Comparison of ENCODE assay signal across 15 mouse cellular contexts in genomic region chr14:78329765-78330451, GRCm38 (mm10). TPM values are rescaled to one million over a fixed set of nuclear protein-coding genes. Genes with fewer than 3 reads are reported as not detected.
DNase-seq lines count a peak whose midpoint lies in the region; ATAC-seq and TF ChIP-seq lines count a peak whose summit lies in the region.
"Had no signal": no experiment of that assay in that cellular context is flagged by ENCODE, and none has a peak within 500 bp of the region (broad histone marks: within the 10 kb centered on the region; RNA-seq: fewer than 3 reads in every experiment).

No protein-coding gene starts in this region.

- TF ChIP-seq EP300 in heart, postnatal 0 days (IDR thresholded peaks at IDR 0.05; ENCODE audit: low read depth), result no peak

- H3K4me2 ChIP-seq in heart, embryonic 12.5 days, result no peak overlapping the region
- peak overlapping the region; percentile 15; the same call in 1 of the 2 replicates for H3K4me2 ChIP-seq in heart, postnatal 0 days (ENCODE audit: low read depth, low read length)
- H3K4me2 ChIP-seq: hindbrain, embryonic 15.5 days; liver, embryonic 15.5 days; midbrain, embryonic 11.5 days; neural tube, embryonic 12.5 days had no signal

- H3K36me3 ChIP-seq in heart, embryonic 12.5 days, result no peaks in the 10 kb centered on the region
- H3K36me3 ChIP-seq in heart, postnatal 0 days (replicated peaks; ENCODE audit: control insufficient read depth, insufficient read depth, low read length), result no peaks in the 10 kb centered on the region
- H3K36me3 ChIP-seq: hindbrain, embryonic 15.5 days; liver, embryonic 15.5 days; neural tube, embryonic 12.5 days had no signal

- no peak overlapping the region for H3K9ac ChIP-seq in heart, embryonic 12.5 days
- no peak overlapping the region for H3K9ac ChIP-seq in heart, postnatal 0 days (replicated peaks; ENCODE audit: low read depth, low read length)
- H3K9ac ChIP-seq: hindbrain, embryonic 15.5 days; liver, embryonic 15.5 days; neural tube, embryonic 12.5 days had no signal

- ATAC-seq in heart, embryonic 12.5 days (ENCODE audit: insufficient number of reproducible peaks, low FRiP score), result peak; percentile 72; the same call in 1 of the 2 replicates
- ATAC-seq in heart, postnatal 0 days (ENCODE audit: insufficient read depth, low read depth), result peak; percentile 60

- H3K27ac ChIP-seq in heart, embryonic 12.5 days (ENCODE audit: poor library complexity, severe bottlenecking), result peak overlapping the region; percentile 72
- H3K27ac ChIP-seq in heart, postnatal 0 days (ENCODE audit: low read depth), result peak overlapping the region; percentile 70
- H3K27ac ChIP-seq: hindbrain, embryonic 15.5 days; liver, embryonic 15.5 days; neural tube, embryonic 12.5 days had no signal

- no peak for DNase-seq in heart, adult 18-20 months
- peak; percentile 5 for DNase-seq in ovary, postnatal 36 days (ENCODE audit: low spot score)
- DNase-seq in ovary, postnatal 10 days (ENCODE audit: low spot score), result no peak
- no peak for DNase-seq in heart, postnatal 0 days (ENCODE audit: low spot score)
- no peak for DNase-seq in adrenal gland, adult 8-10 months
- DNase-seq in retina, postnatal 1 day, result no peak
- DNase-seq in urinary bladder, postnatal 10 days (ENCODE audit: low spot score), result no peak
- DNase-seq: adrenal gland, postnatal 14 days had no signal

- H3K4me1 ChIP-seq in heart, embryonic 12.5 days (replicated peaks), result peaks cover 13% of the 10 kb centered on the region
- peaks cover 19% of the 10 kb centered on the region for H3K4me1 ChIP-seq in heart, postnatal 0 days (ENCODE audit: control insufficient read depth, insufficient read depth)
- H3K4me1 ChIP-seq: hindbrain, embryonic 15.5 days; liver, embryonic 15.5 days; neural tube, embryonic 12.5 days had no signal

- WGBS in heart, embryonic 12.5 days, result 43% methylated on average over 8 of the region's 8 CpGs
- 42% methylated on average over 8 of the region's 8 CpGs for WGBS in heart, postnatal 0 days

- no peak overlapping the region for H3K4me3 ChIP-seq in heart, embryonic 12.5 days
- H3K4me3 ChIP-seq in heart, postnatal 0 days (ENCODE audit: low read depth, low read length), result no peak overlapping the region
- H3K4me3 ChIP-seq: hindbrain, embryonic 15.5 days; liver, embryonic 15.5 days; neural tube, embryonic 12.5 days had no signal

- H3K9me3 ChIP-seq in heart, embryonic 12.5 days (replicated peaks), result no peaks in the 10 kb centered on the region
- no peaks in the 10 kb centered on the region for H3K9me3 ChIP-seq in heart, postnatal 0 days (replicated peaks; ENCODE audit: control insufficient read depth, low read length)
- H3K9me3 ChIP-seq: hindbrain, embryonic 15.5 days; liver, embryonic 15.5 days; neural tube, embryonic 12.5 days had no signal

- TF ChIP-seq CTCF in heart, postnatal 0 days (IDR thresholded peaks at IDR 0.05; ENCODE audit: low read depth), result no peak

- H3K27me3 ChIP-seq in heart, embryonic 12.5 days (replicated peaks), result no peaks in the 10 kb centered on the region
- no peaks in the 10 kb centered on the region for H3K27me3 ChIP-seq in heart, postnatal 0 days (ENCODE audit: control insufficient read depth, insufficient read depth, low read length)
- H3K27me3 ChIP-seq: CH12.LX; hindbrain, embryonic 15.5 days; liver, embryonic 15.5 days; neural tube, embryonic 12.5 days had no signal

RNA-seq across cellular contexts. Expression of gene Tnfsf11, which starts 22.1 kb away (rescaled TPM):
- 0.10 and 0.44 TPM in 2 replicates for polyA plus RNA-seq in heart, embryonic 12.5 days (2016; fragmentation: Nextera tagmentation; extraction: Ambion mirVana)
- total RNA-seq in heart, adult 18-20 months (2021), result under 1 TPM in 1 of 2 experiments, not detected in 1; 0.13 TPM
- total RNA-seq in heart, postnatal 0 days (2014; rRNA removed; ENCODE audit: low replicate concordance), result 0.23 TPM in 1 of 2 replicates, not detected in the other
- polyA plus RNA-seq in heart, postnatal 0 days (2015; fragmentation: Nextera tagmentation; extraction: Ambion mirVana), result 0.05 and 0.07 TPM in 2 replicates
- total RNA-seq in adrenal gland, adult 8-10 months (2022), result not detected
- total RNA-seq: adrenal gland, postnatal 14 days; layer of hippocampus, adult 18-20 months had no signal
- polyA plus RNA-seq: neural tube, embryonic 12.5 days had no signal
